Mouse (Mus musculus) ES-E14 (cell line): ENCODE data around the gene Slmap.

Experiments
- CHD2 ChIP-seq: IDR thresholded peaks from 2 replicates; pipeline ENCODE4 v1.6.1; 2014; ENCODE audit warnings: mild to moderate bottlenecking, low read depth, low read length, inconsistent platforms
- HCFC1 ChIP-seq: IDR thresholded peaks from 2 replicates; pipeline ENCODE4 v1.6.1; 2012; ENCODE audit warnings: low read length, inconsistent platforms, borderline replicate concordance; ENCODE audit not compliant: insufficient read depth
- MAFK ChIP-seq: IDR thresholded peaks from 2 replicates; pipeline ENCODE4 v1.6.1; 2014; ENCODE audit warnings: mild to moderate bottlenecking, low read depth, low read length, inconsistent platforms; ENCODE audit not compliant: insufficient read depth
- ZC3H11A ChIP-seq: IDR thresholded peaks from 2 replicates; pipeline ENCODE4 v1.6.1; 2012; ENCODE audit warnings: low read depth, mild to moderate bottlenecking, inconsistent platforms, low read length, borderline replicate concordance
- ZNF384 ChIP-seq: IDR thresholded peaks from 2 replicates; pipeline ENCODE4 v1.6.1; 2012; ENCODE audit warnings: low read depth, low read length, inconsistent platforms

- no peak for TF ChIP-seq MAFK
- no peak for TF ChIP-seq CHD2
- TF ChIP-seq HCFC1: no peak
- TF ChIP-seq ZNF384: no peak
- no peak for TF ChIP-seq ZC3H11A
These were observed 39.7 kb downstream of the Slmap start for GRCm38 (mm10) chr14:26495021-26495420.
